Mouse (Mus musculus): ENCODE measurements around the gene Tor4a.

Gene Tor4a

GRCm38 (mm10) chr2:25171101-25171768, 25.5 kb downstream of the Tor4a start:
- in situ Hi-C loops (cut with MboI; ENCODE audit: low sequenced_read_pairs): no loop called here

GRCm38 (mm10) chr2:25170326-25171100, 26.2 kb downstream of the Tor4a start:
- in situ Hi-C loops (cut with MboI; ENCODE audit: low sequenced_read_pairs): no loop called here

GRCm38 (mm10) chr2:25169778-25170177, 26.9 kb downstream of the Tor4a start:
- in situ Hi-C loops (cut with MboI; ENCODE audit: low sequenced_read_pairs): no loop called here

DNA sequence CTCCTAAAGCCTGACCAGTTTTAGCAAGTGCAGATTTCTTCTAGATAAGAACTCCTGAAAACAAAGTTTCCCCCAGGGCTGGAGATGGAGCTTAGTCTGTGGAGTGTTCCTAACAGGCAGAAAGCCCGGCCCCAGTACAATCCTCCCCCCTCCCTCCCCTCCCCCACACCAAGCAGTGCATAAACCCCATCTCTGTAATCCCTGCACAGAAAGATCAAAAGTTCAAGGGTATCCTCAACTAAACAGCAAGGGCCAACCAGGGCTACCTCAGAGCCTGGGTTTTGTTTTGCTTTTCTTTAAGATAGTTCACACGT, 28.1 kb downstream of the Tor4a start:
- in situ Hi-C loops (cut with MboI; ENCODE audit: low sequenced_read_pairs): no loop called here

GRCm38 (mm10) chr2:25167919-25168664, 28.6 kb downstream of the Tor4a start:
- in situ Hi-C loops (cut with MboI; ENCODE audit: low sequenced_read_pairs): no loop called here

- in situ Hi-C loops (cut with MboI; ENCODE audit: low sequenced_read_pairs): no loop called here
Observed at GRCm38 (mm10) chr2:25167481-25167880, 29.2 kb downstream of the Tor4a start.

DNA sequence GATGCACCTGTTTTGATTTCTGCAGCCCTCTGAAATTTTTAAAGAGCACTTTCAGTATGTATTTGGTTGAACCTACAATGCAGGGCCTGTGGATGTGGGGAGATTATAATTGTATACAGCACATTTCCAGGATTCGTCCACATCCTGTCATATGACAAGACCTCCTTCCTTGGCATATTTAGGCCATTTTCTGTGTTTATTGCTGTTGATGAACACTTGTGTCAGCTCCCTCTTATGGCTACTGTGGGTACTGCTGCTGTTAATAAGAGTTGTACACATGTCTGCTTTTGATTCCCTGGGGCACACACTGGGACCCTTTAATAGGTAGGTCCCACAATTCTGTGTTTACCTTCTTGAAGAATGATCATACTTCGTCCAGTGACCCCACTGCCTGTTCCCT, 39.0 kb downstream of the Tor4a start:
- in situ Hi-C loops (cut with MboI; ENCODE audit: low sequenced_read_pairs): no loop called here

DNA sequence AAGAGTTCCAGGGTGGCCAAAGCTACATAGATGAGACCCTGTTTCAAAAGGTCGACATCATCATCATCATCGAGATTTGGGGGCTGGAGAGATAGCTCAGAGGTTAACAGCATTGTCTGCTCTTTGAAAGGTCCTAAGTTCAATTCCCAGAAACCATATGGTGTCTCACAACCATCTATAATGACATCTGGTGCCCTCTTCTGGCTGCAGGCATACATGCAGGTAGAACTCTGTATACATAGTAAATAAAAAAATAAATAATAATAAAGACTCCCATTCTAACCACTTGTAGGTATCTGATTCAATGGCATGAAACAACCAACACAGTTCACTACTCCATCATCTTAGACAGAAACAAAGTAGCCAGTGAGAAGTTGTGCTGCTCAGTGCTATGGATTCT, 39.7 kb downstream of the Tor4a start:
- in situ Hi-C loops (cut with MboI; ENCODE audit: low sequenced_read_pairs): no loop called here

GRCm38 (mm10) chr2:25156177-25156576, 40.5 kb downstream of the Tor4a start:
- in situ Hi-C loops (cut with MboI; ENCODE audit: low sequenced_read_pairs): no loop called here

GRCm38 (mm10) chr2:25151280-25151956, 45.3 kb downstream of the Tor4a start:
- in situ Hi-C loops (cut with MboI; ENCODE audit: low sequenced_read_pairs): no loop called here

DNA sequence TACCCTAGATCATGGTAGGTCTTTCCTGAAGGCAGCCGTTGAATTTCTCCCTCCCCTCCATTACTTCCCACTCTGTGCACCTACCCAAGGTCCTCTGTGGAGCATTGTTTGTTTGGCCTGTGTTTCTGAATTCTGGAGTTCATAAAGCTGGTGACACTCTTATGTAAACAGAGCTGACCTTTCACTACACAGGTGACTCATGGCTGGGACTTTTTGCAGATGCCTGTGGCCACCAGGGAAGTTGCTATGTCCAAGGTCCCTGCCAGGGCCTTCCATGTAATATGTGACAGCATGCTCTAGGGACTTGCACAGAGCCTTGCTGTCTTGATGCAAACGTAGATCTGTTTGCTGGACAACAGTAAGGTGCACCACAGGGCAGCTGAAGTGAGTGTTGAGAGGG, 47.0 kb downstream of the Tor4a start:
- in situ Hi-C loops (cut with MboI; ENCODE audit: low sequenced_read_pairs): no loop called here

GRCm38 (mm10) chr2:25147892-25148291, 48.8 kb downstream of the Tor4a start:
- in situ Hi-C loops (cut with MboI; ENCODE audit: low sequenced_read_pairs): no loop called here

DNA sequence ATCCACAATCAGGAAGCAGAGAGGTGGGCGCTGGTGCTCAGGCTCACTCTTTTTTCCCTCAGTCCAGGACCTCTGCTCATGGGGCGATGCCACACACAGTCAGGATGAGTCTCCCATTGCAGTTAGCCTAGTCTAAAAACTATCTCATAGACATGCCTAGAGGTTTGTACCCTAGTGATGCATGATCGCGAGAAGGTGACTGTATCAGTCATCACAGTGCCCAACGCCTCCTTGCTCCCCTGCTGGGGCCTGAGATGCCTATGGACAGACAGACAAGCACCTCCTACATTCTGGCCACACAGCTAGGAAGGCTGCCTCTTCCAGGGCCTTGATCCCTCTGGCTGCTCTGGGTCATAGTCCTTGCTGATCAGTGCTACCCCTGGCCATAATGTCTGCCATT, 49.3 kb downstream of the Tor4a start:
- in situ Hi-C loops (cut with MboI; ENCODE audit: low sequenced_read_pairs): no loop called here

- in situ Hi-C loops (cut with MboI; ENCODE audit: low sequenced_read_pairs): no loop called here
Observed at GRCm38 (mm10) chr2:25145346-25145745, 51.3 kb downstream of the Tor4a start.

Measured in CH12F3 (cell line).